Mouse (Mus musculus) hindbrain, embryonic 15.5 days (tissue): Measurements from ENCODE around the gene Mettl9. TPM values are rescaled to one million over a fixed set of nuclear protein-coding genes. Genes with fewer than 3 reads are reported as not detected.

ENCODE experiments used
- polyA plus RNA-seq: library from polyadenylated mRNA; unstranded; fragments of >200 nt; fragmentation: Nextera tagmentation; extraction: Ambion mirVana; gene quantifications from 2 replicates; pipeline ENCODE4 v1.2.1, GENCODE M21; 2015

Gene Mettl9
- polyA plus RNA-seq, 1 experiment from 2014 or later, result 183 TPM

Other genes with a start within 250 kb of the Mettl9 start
- 0.12 TPM in 1 of 2 replicates, not detected in the other for gene Gm5737, start 222.1 kb upstream of the Mettl9 start, polyA plus RNA-seq
- 32.5 and 34.3 TPM in 2 replicates for gene Eef2k, start 191.6 kb upstream of the Mettl9 start, polyA plus RNA-seq
- 25.0 and 25.6 TPM in 2 replicates for gene Polr3e, start 116.7 kb upstream of the Mettl9 start, polyA plus RNA-seq
- gene Cdr2, start 52.1 kb upstream of the Mettl9 start, polyA plus RNA-seq, result 14.5 and 16.5 TPM in 2 replicates
- gene Mfsd13b, start 51.9 kb upstream of the Mettl9 start, polyA plus RNA-seq, result 0.19 and 0.76 TPM in 2 replicates
- gene Igsf6, start 40.1 kb downstream of the Mettl9 start, polyA plus RNA-seq, result 0.87 and 1.7 TPM in 2 replicates
- gene Otoa, start 47.2 kb downstream of the Mettl9 start, polyA plus RNA-seq, result 0.12 and 0.27 TPM in 2 replicates